In the genomic region with DNA sequence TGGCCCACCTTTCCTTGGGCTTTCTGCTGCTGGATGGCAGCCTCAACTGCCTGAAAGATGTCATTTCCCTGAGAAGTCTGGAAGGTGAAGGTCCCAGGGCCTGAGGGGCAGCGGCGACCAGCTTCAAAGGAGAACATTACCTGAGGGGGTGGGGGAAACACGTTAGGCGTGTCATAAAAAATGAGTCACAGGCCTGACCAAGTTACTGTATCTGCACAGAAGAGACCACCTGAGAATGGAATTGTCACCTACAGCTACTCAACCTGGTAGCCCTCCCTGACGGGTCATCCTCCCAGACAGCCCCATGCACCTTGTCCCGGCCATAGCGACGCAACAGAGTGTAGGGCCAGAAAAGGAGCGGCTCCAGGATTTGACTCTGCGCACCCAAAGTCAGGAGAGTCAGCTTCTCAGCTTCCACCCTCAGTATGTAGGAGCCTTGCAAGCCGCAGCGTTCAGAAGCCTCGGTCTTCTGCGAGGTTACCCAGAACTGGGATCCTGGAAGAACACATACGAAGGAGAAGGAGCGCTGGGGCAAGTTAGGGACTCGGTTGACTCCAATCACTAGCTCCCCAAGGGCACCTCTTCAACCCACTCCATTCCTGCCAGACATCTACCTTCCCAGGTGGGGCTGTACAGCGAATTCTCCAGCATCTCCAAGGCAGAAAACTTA, we compare ENCODE assay signal across 8 mouse cellular contexts. TPM values are rescaled to one million over a fixed set of nuclear protein-coding genes. Genes with fewer than 3 reads are reported as not detected.
DNase-seq lines count a peak whose midpoint lies in the region; ATAC-seq and TF ChIP-seq lines count a peak whose summit lies in the region.

No protein-coding gene starts in this region.

- no peak for DNase-seq in kidney, postnatal 0 days (ENCODE audit: low spot score)
- no peak for DNase-seq in kidney, adult 2 months
- no peak for DNase-seq in embryonic facial prominence, embryonic 10.5 days (ENCODE audit: low spot score)
- DNase-seq in hindbrain, postnatal 0 days (ENCODE audit: low spot score) = no peak
- no peak for DNase-seq in midbrain, postnatal 0 days (ENCODE audit: low spot score)
- DNase-seq in adrenal gland, postnatal 36 days = no peak
- no peak for DNase-seq in gastrocnemius, adult 18-20 months (ENCODE audit: low spot score)
- no peak for DNase-seq in layer of hippocampus, adult 9-11 months

- ATAC-seq in kidney, postnatal 0 days (replicated peaks; ENCODE audit: low FRiP score, low read depth) = no peak
- no peak for ATAC-seq in hindbrain, postnatal 0 days
- no peak for ATAC-seq in midbrain, postnatal 0 days (ENCODE audit: low FRiP score)

- H3K27ac ChIP-seq in kidney, postnatal 0 days = no peak overlapping the region
- H3K27ac ChIP-seq in kidney, adult 2 months (ENCODE audit: insufficient read depth, low read depth, low read length) = no peak overlapping the region
- H3K27ac ChIP-seq in embryonic facial prominence, embryonic 10.5 days (replicated peaks) = no peak overlapping the region
- no peak overlapping the region for H3K27ac ChIP-seq in hindbrain, postnatal 0 days
- no peak overlapping the region for H3K27ac ChIP-seq in midbrain, postnatal 0 days (ENCODE audit: low read depth, low read length)

- no peak for TF ChIP-seq POLR2A in kidney, adult 2 months (IDR thresholded peaks at IDR 0.05; ENCODE audit: low read depth, low read length)

- H3K4me2 ChIP-seq in kidney, postnatal 0 days (ENCODE audit: low read length) = peak overlapping the region; percentile 82
- H3K4me2 ChIP-seq in hindbrain, postnatal 0 days (ENCODE audit: low read depth, low read length) = peak overlapping the region; percentile 84
- peak overlapping the region; percentile 76 for H3K4me2 ChIP-seq in midbrain, postnatal 0 days (ENCODE audit: low read depth, low read length, poor library complexity, severe bottlenecking)

- no peaks in the 10 kb centered on the region for H3K27me3 ChIP-seq in kidney, postnatal 0 days (ENCODE audit: insufficient read depth, low read length)
- no peaks in the 10 kb centered on the region for H3K27me3 ChIP-seq in kidney, adult 2 months (replicated peaks; ENCODE audit: control insufficient read depth, insufficient read depth, low read length)
- H3K27me3 ChIP-seq in embryonic facial prominence, embryonic 10.5 days (replicated peaks; ENCODE audit: low read depth, poor library complexity, severe bottlenecking) = peaks cover 87% of the 10 kb centered on the region
- H3K27me3 ChIP-seq in hindbrain, postnatal 0 days (ENCODE audit: insufficient read depth, low read length) = peaks cover 25% of the 10 kb centered on the region; the same call in 1 of the 2 replicates
- H3K27me3 ChIP-seq in midbrain, postnatal 0 days (ENCODE audit: insufficient read depth, low read length) = peaks cover 36% of the 10 kb centered on the region

- peak overlapping the region; percentile 64 for H3K4me3 ChIP-seq in kidney, postnatal 0 days (replicated peaks; ENCODE audit: low read depth, low read length)
- no peak overlapping the region for H3K4me3 ChIP-seq in kidney, adult 2 months (ENCODE audit: insufficient read depth, low read depth, low read length)
- H3K4me3 ChIP-seq in embryonic facial prominence, embryonic 10.5 days = peak overlapping the region; percentile 63
- peak overlapping the region; percentile 47 for H3K4me3 ChIP-seq in hindbrain, postnatal 0 days (ENCODE audit: low read length)
- peak overlapping the region; percentile 43 for H3K4me3 ChIP-seq in midbrain, postnatal 0 days (ENCODE audit: low read depth, low read length)

- TF ChIP-seq CTCF in kidney, postnatal 0 days (IDR thresholded peaks at IDR 0.05; ENCODE audit: low read depth) = no peak
- TF ChIP-seq CTCF in kidney, adult 2 months (conservative IDR thresholded peaks at IDR 0.05; ENCODE audit: insufficient read depth, insufficient read length, low read depth, low read length) = no peak
- no peak for TF ChIP-seq CTCF in hindbrain, postnatal 0 days (IDR thresholded peaks at IDR 0.05; ENCODE audit: low read depth)
- TF ChIP-seq CTCF in midbrain, postnatal 0 days (IDR thresholded peaks at IDR 0.05) = no peak

- H3K4me1 ChIP-seq in kidney, postnatal 0 days (replicated peaks; ENCODE audit: insufficient read depth, low read length) = peaks cover 3% of the 10 kb centered on the region; the same call in 1 of the 2 replicates
- H3K4me1 ChIP-seq in kidney, adult 2 months (ENCODE audit: control insufficient read depth, insufficient read depth, low read length) = no peaks in the 10 kb centered on the region
- H3K4me1 ChIP-seq in embryonic facial prominence, embryonic 10.5 days = peaks cover 71% of the 10 kb centered on the region
- 0 out of 2 replicates have a peak, but pooled peaks cover 8% of the 10 kb centered on the region for H3K4me1 ChIP-seq in hindbrain, postnatal 0 days (ENCODE audit: insufficient read depth, low read length)
- peaks cover 6% of the 10 kb centered on the region; the same call in 1 of the 2 replicates for H3K4me1 ChIP-seq in midbrain, postnatal 0 days (ENCODE audit: insufficient read depth, low read length)

- 43% methylated on average over 18 of the region's 18 CpGs for WGBS in kidney, postnatal 0 days
- 75% methylated on average over 18 of the region's 18 CpGs for WGBS in kidney, adult 2 months
- WGBS in embryonic facial prominence, embryonic 10.5 days = 11% methylated on average over 18 of the region's 18 CpGs
- 29% methylated on average over 18 of the region's 18 CpGs for WGBS in hindbrain, postnatal 0 days
- WGBS in midbrain, postnatal 0 days = 22% methylated on average over 18 of the region's 18 CpGs

- H3K36me3 ChIP-seq in kidney, postnatal 0 days (ENCODE audit: insufficient read depth, low read length) = no peaks in the 10 kb centered on the region
- H3K36me3 ChIP-seq in kidney, adult 2 months (ENCODE audit: control insufficient read depth, insufficient read depth, low read length) = no peaks in the 10 kb centered on the region
- peaks cover 10% of the 10 kb centered on the region; the same call in 1 of the 2 replicates for H3K36me3 ChIP-seq in embryonic facial prominence, embryonic 10.5 days (replicated peaks)
- no peaks in the 10 kb centered on the region for H3K36me3 ChIP-seq in hindbrain, postnatal 0 days (ENCODE audit: insufficient read depth, low read length)
- no peaks in the 10 kb centered on the region for H3K36me3 ChIP-seq in midbrain, postnatal 0 days (ENCODE audit: insufficient read depth, low read length)

- no peak overlapping the region for H3K9ac ChIP-seq in kidney, postnatal 0 days (ENCODE audit: low read depth, low read length)
- H3K9ac ChIP-seq in hindbrain, postnatal 0 days (replicated peaks; ENCODE audit: low read length) = peak overlapping the region; percentile 40; the same call in 1 of the 2 replicates
- no peak overlapping the region for H3K9ac ChIP-seq in midbrain, postnatal 0 days (replicated peaks; ENCODE audit: low read length, poor library complexity, severe bottlenecking)

- H3K9me3 ChIP-seq in kidney, postnatal 0 days (replicated peaks; ENCODE audit: low read length) = no peaks in the 10 kb centered on the region
- no peaks in the 10 kb centered on the region for H3K9me3 ChIP-seq in embryonic facial prominence, embryonic 10.5 days
- H3K9me3 ChIP-seq in hindbrain, postnatal 0 days (ENCODE audit: low read length) = no peaks in the 10 kb centered on the region
- no peaks in the 10 kb centered on the region for H3K9me3 ChIP-seq in midbrain, postnatal 0 days (ENCODE audit: low read length)

RNA-seq across cellular contexts. Expression of gene Dok1, which starts 1.2 kb away (rescaled TPM):
- polyA plus RNA-seq in kidney, postnatal 0 days (2015; fragmentation: Nextera tagmentation; extraction: Ambion mirVana) = 13.7 and 15.2 TPM in 2 replicates
- 4.3 and 4.5 TPM in 2 replicates for polyA plus RNA-seq in kidney, adult 2 months (2012; rRNA removed)
- 11.1 and 12.2 TPM in 2 replicates for polyA plus RNA-seq in embryonic facial prominence, embryonic 10.5 days (2016; fragmentation: Nextera tagmentation; extraction: Ambion mirVana)
- total RNA-seq in hindbrain, postnatal 0 days (2014; rRNA removed) = 4.3 and 15.4 TPM in 2 replicates
- polyA plus RNA-seq in hindbrain, postnatal 0 days (2015; fragmentation: Nextera tagmentation; extraction: Ambion mirVana) = 1.8 and 2.5 TPM in 2 replicates
- 3.9 and 5.0 TPM in 2 replicates for total RNA-seq in midbrain, postnatal 0 days (2014; rRNA removed)
- polyA plus RNA-seq in midbrain, postnatal 0 days (2015; fragmentation: Nextera tagmentation; extraction: Ambion mirVana) = 1.1 and 2.3 TPM in 2 replicates
- 10 to 100 TPM in 1 of 2 experiments, 1 to 10 TPM in 1; 9.9 to 13.8 TPM for total RNA-seq in adrenal gland, postnatal 36 days (2021)
- total RNA-seq in gastrocnemius, adult 18-20 months (2021) = 1 to 10 TPM; 1.1 to 1.4 TPM

RNA-seq across cellular contexts. Expression of gene Loxl3, which starts 1.9 kb away (rescaled TPM):
- 13.4 and 16.1 TPM in 2 replicates for polyA plus RNA-seq in kidney, postnatal 0 days (2015; fragmentation: Nextera tagmentation; extraction: Ambion mirVana)
- polyA plus RNA-seq in kidney, adult 2 months (2012; rRNA removed) = 3.1 and 3.6 TPM in 2 replicates
- polyA plus RNA-seq in embryonic facial prominence, embryonic 10.5 days (2016; fragmentation: Nextera tagmentation; extraction: Ambion mirVana) = 11.4 and 11.6 TPM in 2 replicates
- 4.6 and 6.1 TPM in 2 replicates for total RNA-seq in hindbrain, postnatal 0 days (2014; rRNA removed)
- 5.4 and 5.6 TPM in 2 replicates for polyA plus RNA-seq in hindbrain, postnatal 0 days (2015; fragmentation: Nextera tagmentation; extraction: Ambion mirVana)
- total RNA-seq in midbrain, postnatal 0 days (2014; rRNA removed) = 6.9 and 7.3 TPM in 2 replicates
- polyA plus RNA-seq in midbrain, postnatal 0 days (2015; fragmentation: Nextera tagmentation; extraction: Ambion mirVana) = 4.7 and 5.6 TPM in 2 replicates
- total RNA-seq in adrenal gland, postnatal 36 days (2021) = 1 to 10 TPM; 3.3 to 3.5 TPM
- 1 to 10 TPM; 1.2 to 1.4 TPM for total RNA-seq in gastrocnemius, adult 18-20 months (2021)

RNA-seq across cellular contexts. Expression of gene Aup1, which starts 22.3 kb away (rescaled TPM):
- 194 and 210 TPM in 2 replicates for polyA plus RNA-seq in kidney, postnatal 0 days (2015; fragmentation: Nextera tagmentation; extraction: Ambion mirVana)
- 442 and 596 TPM in 2 replicates for polyA plus RNA-seq in kidney, adult 2 months (2012; rRNA removed)
- 148 and 172 TPM in 2 replicates for polyA plus RNA-seq in embryonic facial prominence, embryonic 10.5 days (2016; fragmentation: Nextera tagmentation; extraction: Ambion mirVana)
- 185 and 219 TPM in 2 replicates for total RNA-seq in hindbrain, postnatal 0 days (2014; rRNA removed)
- polyA plus RNA-seq in hindbrain, postnatal 0 days (2015; fragmentation: Nextera tagmentation; extraction: Ambion mirVana) = 136 and 148 TPM in 2 replicates
- 180 and 190 TPM in 2 replicates for total RNA-seq in midbrain, postnatal 0 days (2014; rRNA removed)
- 130 and 155 TPM in 2 replicates for polyA plus RNA-seq in midbrain, postnatal 0 days (2015; fragmentation: Nextera tagmentation; extraction: Ambion mirVana)
- 100 to 1,000 TPM; 173 to 185 TPM for total RNA-seq in adrenal gland, postnatal 36 days (2021)
- 100 to 1,000 TPM in 1 of 2 experiments, 10 to 100 TPM in 1; 94.0 to 101 TPM for total RNA-seq in gastrocnemius, adult 18-20 months (2021)

RNA-seq across cellular contexts. Expression of gene Htra2, which starts 23.0 kb away (rescaled TPM):
- polyA plus RNA-seq in kidney, postnatal 0 days (2015; fragmentation: Nextera tagmentation; extraction: Ambion mirVana) = 68.5 and 70.4 TPM in 2 replicates
- polyA plus RNA-seq in kidney, adult 2 months (2012; rRNA removed) = 39.6 and 40.2 TPM in 2 replicates
- 83.5 and 90.0 TPM in 2 replicates for polyA plus RNA-seq in embryonic facial prominence, embryonic 10.5 days (2016; fragmentation: Nextera tagmentation; extraction: Ambion mirVana)
- 48.4 and 54.2 TPM in 2 replicates for total RNA-seq in hindbrain, postnatal 0 days (2014; rRNA removed)
- 82.9 and 88.2 TPM in 2 replicates for polyA plus RNA-seq in hindbrain, postnatal 0 days (2015; fragmentation: Nextera tagmentation; extraction: Ambion mirVana)
- 45.4 and 56.5 TPM in 2 replicates for total RNA-seq in midbrain, postnatal 0 days (2014; rRNA removed)
- 87.8 and 93.4 TPM in 2 replicates for polyA plus RNA-seq in midbrain, postnatal 0 days (2015; fragmentation: Nextera tagmentation; extraction: Ambion mirVana)
- total RNA-seq in adrenal gland, postnatal 36 days (2021) = 10 to 100 TPM; 51.8 to 58.4 TPM
- total RNA-seq in gastrocnemius, adult 18-20 months (2021) = 10 to 100 TPM; 15.3 to 17.4 TPM

RNA-seq across cellular contexts. Expression of gene Dqx1, which starts 25.6 kb away (rescaled TPM):
- polyA plus RNA-seq in kidney, postnatal 0 days (2015; fragmentation: Nextera tagmentation; extraction: Ambion mirVana) = 5.8 and 7.0 TPM in 2 replicates
- 8.8 and 11.0 TPM in 2 replicates for polyA plus RNA-seq in kidney, adult 2 months (2012; rRNA removed)
- polyA plus RNA-seq in embryonic facial prominence, embryonic 10.5 days (2016; fragmentation: Nextera tagmentation; extraction: Ambion mirVana) = 1.8 and 2.8 TPM in 2 replicates
- 0.50 TPM in 1 of 2 replicates, not detected in the other for total RNA-seq in hindbrain, postnatal 0 days (2014; rRNA removed)
- 0.36 and 0.42 TPM in 2 replicates for polyA plus RNA-seq in hindbrain, postnatal 0 days (2015; fragmentation: Nextera tagmentation; extraction: Ambion mirVana)
- total RNA-seq in midbrain, postnatal 0 days (2014; rRNA removed) = 0.09 and 0.11 TPM in 2 replicates
- polyA plus RNA-seq in midbrain, postnatal 0 days (2015; fragmentation: Nextera tagmentation; extraction: Ambion mirVana) = 0.30 and 0.32 TPM in 2 replicates
- total RNA-seq in adrenal gland, postnatal 36 days (2021) = 1 to 10 TPM; 2.0 to 2.9 TPM
- total RNA-seq in gastrocnemius, adult 18-20 months (2021) = under 1 TPM; 0.27 to 0.45 TPM
